Mouse (Mus musculus) Muller cell, postnatal 12 days (primary cell): ENCODE results near the gene Ssrp1.

ENCODE experiments used
- DNase-seq: peaks from one replicate; pipeline ENCODE4 v3.0.0-alpha.2; 2015; ENCODE audit errors: inconsistent ontology term

The Ssrp1 gene

GRCm38 (mm10) chr2:85037047-85038026 is at the start of gene Ssrp1, which contains the start of gene P2rx3:
Gene Ssrp1, plus strand, starts transcription at chr2:85037234.
Gene P2rx3, minus strand, starts transcription at chr2:85037462.
- DNase-seq: peak; percentile 92

- no peak for DNase-seq
These were observed 49.1 kb upstream of the Ssrp1 start, which contains the start of gene Prg3 for GRCm38 (mm10) chr2:84987930-84988329. Gene Prg3, plus strand, starts transcription at chr2:84988215.

GRCm38 (mm10) chr2:84996376-84996775 is 40.7 kb upstream of the Ssrp1 start:
- DNase-seq: no peak

- DNase-seq: no peak
These were observed 37.4 kb upstream of the Ssrp1 start for GRCm38 (mm10) chr2:84999486-85000181.

- peak; percentile 83 for DNase-seq
These were observed 35.5 kb upstream of the Ssrp1 start for GRCm38 (mm10) chr2:85001497-85001896.

GRCm38 (mm10) chr2:85002575-85002974 is 34.5 kb upstream of the Ssrp1 start:
- peak; percentile 34 for DNase-seq

GRCm38 (mm10) chr2:85004341-85004740 is 32.7 kb upstream of the Ssrp1 start:
- no peak for DNase-seq

GRCm38 (mm10) chr2:85006600-85006999 is 30.4 kb upstream of the Ssrp1 start:
- DNase-seq: no peak

GRCm38 (mm10) chr2:85007729-85008128 is 29.3 kb upstream of the Ssrp1 start:
- peak; percentile 5 for DNase-seq

GRCm38 (mm10) chr2:85009212-85009611 is 27.8 kb upstream of the Ssrp1 start:
- DNase-seq: no peak

GRCm38 (mm10) chr2:85011906-85012604 is 25.0 kb upstream of the Ssrp1 start:
- no peak for DNase-seq

GRCm38 (mm10) chr2:85012679-85013078 is 24.4 kb upstream of the Ssrp1 start:
- DNase-seq: no peak

- DNase-seq: no peak
These were observed 23.0 kb upstream of the Ssrp1 start for GRCm38 (mm10) chr2:85013826-85014587.

- no peak for DNase-seq
These were observed 22.4 kb upstream of the Ssrp1 start for GRCm38 (mm10) chr2:85014588-85014982.

- DNase-seq: peak; percentile 17
These were observed 15.0 kb upstream of the Ssrp1 start for GRCm38 (mm10) chr2:85022043-85022442.

GRCm38 (mm10) chr2:85026178-85026577 is 10.9 kb upstream of the Ssrp1 start:
- DNase-seq: no peak

- no peak for DNase-seq
These were observed 9.8 kb upstream of the Ssrp1 start for GRCm38 (mm10) chr2:85027281-85027680.

- DNase-seq: no peak
These were observed 7.1 kb upstream of the Ssrp1 start for GRCm38 (mm10) chr2:85029897-85030296.

GRCm38 (mm10) chr2:85030989-85031388 is 6.0 kb upstream of the Ssrp1 start:
- no peak for DNase-seq

- no peak for DNase-seq
These were observed 3.9 kb upstream of the Ssrp1 start for GRCm38 (mm10) chr2:85033121-85033520.

GRCm38 (mm10) chr2:85034169-85034568 is 2.9 kb upstream of the Ssrp1 start:
- DNase-seq: no peak
